Mouse (Mus musculus): Measurements from ENCODE around the gene Aak1. TPM values are rescaled to one million over a fixed set of nuclear protein-coding genes. Genes with fewer than 3 reads are reported as not detected.

Aak1 gene
- total RNA-seq, 2 experiments from 2014 or later = 5.3 to 29.7 TPM

DNA sequence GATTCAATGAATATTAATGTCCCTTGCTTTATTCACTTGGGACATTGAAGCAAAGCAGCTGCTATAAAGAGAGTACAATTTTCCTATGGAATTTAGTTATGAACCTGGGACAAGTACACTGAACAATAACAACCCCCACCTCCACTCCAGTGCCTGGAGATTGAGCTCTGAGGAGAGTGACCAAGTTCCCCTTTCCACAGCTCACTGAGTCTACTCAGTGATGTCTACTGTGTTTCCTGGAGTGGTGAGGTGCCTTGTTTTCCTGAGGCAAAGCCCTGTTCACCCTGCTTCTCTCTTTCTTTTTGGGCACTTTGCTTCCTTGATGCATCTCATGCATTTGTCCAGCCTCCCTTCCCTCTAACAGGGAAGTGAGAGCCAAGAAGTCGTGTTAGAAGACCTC lies 100.8 kb downstream of the Aak1 start:
- ATAC-seq (ENCODE audit: poor library complexity, severe bottlenecking) = no peak

DNA sequence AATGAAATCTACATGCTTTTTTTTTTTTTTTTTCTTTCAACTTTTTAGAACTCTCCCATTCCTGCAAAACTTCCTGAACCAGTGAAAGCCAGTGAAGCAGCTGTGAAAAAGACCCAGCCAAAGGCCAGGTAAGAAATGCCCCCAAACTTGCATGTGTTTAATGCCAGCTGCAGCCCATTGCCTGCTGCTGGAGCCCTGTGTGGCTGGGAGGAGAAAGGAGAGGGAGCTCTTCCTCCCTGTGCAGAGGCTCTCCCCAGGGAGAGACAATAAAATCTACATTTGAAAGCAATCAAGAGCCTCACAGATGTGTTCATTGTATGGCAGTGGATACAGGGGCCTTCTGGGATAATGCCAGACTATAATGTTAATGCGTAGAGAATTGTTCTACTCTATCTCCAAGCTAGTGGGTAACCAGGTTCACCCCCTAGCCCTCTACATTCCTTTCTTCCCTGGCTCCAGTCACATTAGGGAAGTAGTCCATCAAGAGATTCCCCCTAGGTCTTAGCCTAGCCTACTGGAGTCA lies 101.5 kb downstream of the Aak1 start:
- ATAC-seq (ENCODE audit: poor library complexity, severe bottlenecking) = no peak

DNA sequence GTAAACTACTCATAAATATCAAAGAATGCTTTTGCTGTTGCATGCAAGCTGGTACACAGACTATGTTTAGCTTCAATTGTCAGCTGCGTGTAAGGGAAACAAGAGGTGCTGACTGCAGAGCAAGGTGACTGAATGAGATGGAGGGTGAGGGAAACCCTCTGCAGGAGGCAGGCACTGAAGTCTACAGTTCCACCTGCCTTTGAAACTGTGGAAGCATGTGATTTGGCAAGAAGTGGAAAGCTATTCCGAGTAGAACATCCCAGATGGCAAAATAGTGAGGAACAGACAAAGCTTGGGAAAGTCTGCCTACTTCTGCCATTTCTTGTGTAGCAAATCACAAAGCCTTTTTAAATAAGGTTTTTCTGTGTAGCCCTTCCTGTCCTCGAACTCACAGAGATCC lies 106.4 kb downstream of the Aak1 start:
- ATAC-seq (ENCODE audit: poor library complexity, severe bottlenecking) = no peak

DNA sequence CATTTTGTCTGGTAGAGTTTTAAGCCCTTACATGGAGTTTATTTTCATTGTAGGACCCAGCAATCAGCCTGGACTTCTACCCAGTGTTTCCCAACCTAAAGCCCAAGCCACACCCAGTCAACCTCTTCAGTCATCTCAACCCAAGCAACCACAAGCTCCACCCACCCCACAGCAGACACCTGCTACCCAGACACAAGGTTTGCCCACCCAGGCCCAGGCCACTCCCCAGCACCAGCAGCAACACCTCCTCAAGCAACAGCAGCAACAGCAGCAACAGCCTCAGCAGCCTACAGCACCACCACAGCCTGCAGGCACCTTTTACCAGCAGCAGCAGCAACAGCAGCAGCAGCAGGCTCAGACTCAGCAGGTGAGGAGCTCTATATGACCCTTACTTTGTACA lies 106.9 kb downstream of the Aak1 start:
- no peak for ATAC-seq (ENCODE audit: poor library complexity, severe bottlenecking)

DNA sequence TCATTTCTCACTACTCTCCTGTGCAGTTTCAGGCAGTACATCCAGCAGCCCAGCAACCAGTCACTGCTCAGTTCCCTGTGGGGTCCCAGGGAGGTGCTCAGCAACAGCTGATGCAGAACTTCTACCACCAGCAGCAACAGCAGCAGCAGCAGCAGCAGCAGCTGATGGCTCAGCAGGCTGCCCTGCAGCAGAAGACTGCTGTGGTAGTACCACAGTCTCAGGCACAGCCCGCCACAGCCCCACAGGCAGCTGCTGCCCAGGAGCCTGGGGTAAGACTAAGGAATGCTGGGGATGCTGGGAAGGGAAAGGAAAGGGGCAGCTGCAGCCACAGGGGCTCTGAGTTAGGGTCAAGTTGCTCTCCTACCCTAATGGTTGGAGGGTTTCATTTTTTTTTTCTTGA lies 109.7 kb downstream of the Aak1 start:
- ATAC-seq (ENCODE audit: poor library complexity, severe bottlenecking) = no peak

DNA sequence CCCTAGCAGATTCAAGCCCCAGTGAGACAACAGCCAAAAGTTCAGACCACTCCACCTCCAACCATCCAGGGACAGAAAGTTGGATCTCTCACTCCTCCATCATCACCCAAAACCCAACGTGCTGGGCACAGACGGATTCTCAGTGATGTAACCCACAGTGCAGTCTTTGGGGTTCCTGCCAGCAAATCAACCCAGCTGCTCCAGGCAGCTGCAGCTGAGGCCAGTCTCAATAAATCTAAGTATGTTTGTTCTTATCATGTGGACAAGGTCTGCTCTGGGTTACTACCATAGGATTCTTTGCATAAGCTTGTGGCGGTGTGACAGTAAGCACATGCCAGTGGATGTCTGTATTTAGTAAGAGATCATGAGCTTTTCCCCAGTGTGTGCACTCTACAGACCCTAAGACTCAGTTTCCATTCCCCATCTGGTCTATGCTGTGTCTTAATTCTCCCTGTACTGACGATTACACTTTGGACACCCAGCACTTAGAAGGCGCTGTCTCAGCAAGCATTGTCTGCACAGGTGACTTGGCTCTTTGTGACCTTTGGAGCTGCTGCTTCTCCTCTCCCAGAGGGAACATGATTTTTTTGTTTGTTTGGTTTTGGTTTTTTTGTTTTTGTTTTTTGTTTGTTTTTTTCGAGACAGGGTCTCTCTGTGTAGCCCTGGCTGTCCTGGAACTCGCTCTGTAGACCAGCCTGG lies 114.8 kb downstream of the Aak1 start:
- ATAC-seq (ENCODE audit: poor library complexity, severe bottlenecking) = no peak

DNA sequence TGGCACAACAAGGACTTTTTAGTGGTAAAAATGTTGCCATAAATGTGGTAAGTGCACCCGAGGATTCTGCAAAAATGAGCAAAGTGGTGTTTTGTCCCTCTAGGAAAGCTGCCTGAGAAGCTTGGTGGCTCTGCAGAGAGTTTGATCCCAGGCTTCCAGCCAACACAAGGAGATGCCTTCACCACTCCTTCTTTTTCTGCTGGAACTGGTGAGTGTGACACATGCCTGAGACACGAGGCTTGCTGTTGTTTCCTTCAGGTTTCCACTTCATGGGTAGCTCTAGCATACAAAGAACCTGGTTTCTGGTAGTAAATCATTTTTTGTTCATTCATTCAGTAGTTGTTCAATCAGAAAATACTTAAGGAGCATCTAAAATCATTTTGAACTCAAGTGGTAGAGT lies 117.8 kb downstream of the Aak1 start:
- no peak for ATAC-seq (ENCODE audit: poor library complexity, severe bottlenecking)

DNA sequence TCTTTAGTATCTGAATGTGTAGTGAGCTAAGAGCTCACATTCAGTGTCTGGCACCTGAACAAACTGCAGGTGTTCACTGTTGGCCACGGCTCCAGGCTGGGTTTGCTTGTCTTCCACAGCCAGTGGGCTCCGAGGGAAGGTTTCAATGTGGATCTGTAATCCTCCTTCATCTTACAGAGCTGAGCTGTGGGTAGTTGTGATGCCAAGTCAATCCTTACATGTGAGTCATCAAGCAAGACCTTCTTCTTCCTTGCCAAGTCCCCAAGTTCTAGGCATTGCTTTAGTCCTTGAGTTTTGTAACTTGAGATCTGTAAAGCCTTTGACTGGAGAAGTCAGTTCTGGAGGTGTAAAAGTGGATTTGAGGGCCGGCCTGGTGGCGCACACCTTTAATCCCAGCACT lies 124.6 kb downstream of the Aak1 start:
- ATAC-seq (ENCODE audit: poor library complexity, severe bottlenecking) = no peak

DNA sequence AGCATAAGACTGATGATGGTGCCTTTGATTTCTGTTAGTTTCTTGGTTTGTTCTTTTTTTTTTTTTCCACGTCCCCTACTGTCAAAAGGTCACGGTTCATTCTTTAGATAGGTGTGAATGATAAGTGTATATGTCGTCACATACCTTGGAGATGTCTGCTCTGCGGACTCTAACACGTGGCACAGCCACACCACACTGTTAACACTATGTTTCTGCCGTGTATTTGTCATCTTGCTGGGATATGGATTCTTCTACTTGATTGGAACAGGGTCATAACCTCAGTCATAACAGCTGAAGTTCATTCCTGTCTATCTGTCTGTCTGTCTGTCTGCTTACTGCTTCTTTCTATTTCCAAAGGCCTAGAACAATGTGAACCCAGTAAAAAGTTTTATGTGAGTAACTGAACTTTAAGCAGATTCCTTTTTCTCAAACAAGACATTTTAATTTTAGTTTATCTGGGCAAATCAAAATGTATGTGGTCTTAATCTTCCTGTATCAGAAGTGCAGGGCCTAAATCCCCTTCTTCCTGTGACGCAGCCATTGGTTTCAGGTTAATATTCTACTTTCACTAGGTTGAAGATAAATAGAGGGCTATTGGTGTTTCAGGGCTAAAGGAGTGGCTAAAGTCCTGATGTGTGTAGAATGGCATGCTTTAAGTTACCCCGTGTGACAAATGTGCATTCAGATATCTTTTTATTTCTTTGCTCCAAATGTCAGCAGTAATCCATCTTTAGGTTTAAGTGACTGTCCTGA lies 129.0 kb downstream of the Aak1 start:
- no peak for ATAC-seq (ENCODE audit: poor library complexity, severe bottlenecking)

DNA sequence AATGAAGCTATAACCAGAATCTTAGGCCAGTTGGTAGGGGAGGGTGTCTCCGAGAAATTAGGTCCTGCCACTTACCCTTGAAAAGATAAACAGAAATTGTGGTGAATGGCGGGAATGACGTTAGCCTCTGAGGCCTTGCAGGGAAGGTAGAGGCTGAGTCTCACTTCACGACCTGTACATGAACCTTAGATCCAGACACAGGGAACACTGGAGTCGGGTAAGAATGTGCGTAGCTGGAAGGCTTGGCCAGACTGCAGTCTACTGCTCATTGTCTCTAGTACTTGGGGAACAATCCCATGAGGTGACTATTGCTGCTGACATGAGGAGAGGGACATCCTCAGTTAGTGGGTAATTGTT lies 129.6 kb downstream of the Aak1 start:
- no peak for ATAC-seq (ENCODE audit: poor library complexity, severe bottlenecking)

DNA sequence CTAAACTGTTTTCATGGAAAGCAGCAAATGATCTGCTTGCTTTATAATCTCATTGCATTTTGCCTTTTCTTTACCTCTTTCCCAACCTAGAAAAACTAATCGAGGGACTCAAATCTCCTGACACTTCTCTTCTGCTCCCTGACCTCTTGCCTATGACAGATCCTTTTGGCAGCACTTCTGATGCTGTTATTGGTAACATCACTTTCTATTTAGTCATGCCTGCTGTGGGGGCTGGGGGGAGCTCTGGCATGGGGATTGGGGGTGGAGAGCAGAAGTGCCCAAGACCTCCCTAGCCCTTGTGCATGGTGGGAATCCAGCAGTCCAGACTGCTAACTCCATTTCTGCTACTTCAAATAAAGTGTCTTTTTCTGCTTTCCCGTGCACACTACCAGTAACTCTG lies 131.9 kb downstream of the Aak1 start:
- no peak for ATAC-seq (ENCODE audit: poor library complexity, severe bottlenecking)

DNA sequence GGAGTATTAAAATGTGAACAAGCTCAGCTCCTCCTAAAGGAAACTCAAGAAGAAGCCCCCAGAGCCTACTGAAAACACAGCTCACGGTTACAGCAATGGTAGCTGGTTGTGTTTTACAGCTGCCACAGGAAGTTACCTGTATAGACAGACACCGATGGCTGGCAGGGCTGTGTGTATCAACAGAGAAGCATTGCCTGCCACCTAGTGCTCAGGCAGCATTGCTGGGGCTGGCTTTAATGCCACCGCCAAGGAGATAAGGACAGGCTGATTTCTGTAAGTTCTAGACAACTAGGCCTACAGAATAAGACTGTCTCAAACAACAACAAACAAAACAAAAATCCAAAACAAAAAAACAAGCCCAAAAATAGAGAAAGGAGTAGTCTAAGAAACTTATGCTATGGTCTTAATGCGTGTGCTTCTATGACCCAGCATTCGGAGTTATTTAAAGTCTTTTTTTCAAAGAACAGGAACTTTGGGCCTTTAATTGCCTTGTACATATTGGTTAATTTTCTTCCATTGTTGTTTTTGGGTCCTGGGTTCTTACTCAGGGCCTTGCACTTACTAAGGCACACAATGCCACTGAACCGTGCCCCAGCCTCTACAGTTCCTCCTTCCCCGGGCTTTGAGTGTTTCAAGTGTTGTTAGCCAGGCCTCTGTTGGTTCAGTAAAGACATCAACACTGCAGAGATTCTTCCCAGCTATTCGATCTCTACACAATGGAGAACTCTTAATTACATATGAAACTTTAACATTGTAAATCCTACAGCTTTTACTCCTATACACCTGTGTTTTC lies 136.2 kb downstream of the Aak1 start:
- no peak for ATAC-seq (ENCODE audit: poor library complexity, severe bottlenecking)

DNA sequence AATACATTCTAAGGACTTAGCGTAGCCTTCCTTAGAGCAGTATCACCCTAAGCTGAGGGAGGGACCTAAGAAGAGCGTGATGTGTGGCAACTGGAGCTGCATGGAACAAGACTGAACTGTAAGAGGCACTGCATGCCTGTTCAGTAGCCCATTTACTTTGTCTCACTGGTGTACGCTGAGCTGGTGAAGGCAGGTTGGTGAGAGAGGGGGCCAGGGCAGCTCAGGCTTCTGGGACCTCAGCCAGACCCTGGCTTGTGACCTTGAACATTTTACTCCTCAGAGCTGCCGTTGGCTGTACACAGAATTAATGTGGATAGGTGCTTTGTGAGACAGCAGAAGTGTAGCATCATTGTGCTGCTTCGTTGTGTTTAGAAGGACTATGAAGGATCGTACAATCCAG lies 140.3 kb downstream of the Aak1 start:
- ATAC-seq (ENCODE audit: poor library complexity, severe bottlenecking) = no peak

DNA sequence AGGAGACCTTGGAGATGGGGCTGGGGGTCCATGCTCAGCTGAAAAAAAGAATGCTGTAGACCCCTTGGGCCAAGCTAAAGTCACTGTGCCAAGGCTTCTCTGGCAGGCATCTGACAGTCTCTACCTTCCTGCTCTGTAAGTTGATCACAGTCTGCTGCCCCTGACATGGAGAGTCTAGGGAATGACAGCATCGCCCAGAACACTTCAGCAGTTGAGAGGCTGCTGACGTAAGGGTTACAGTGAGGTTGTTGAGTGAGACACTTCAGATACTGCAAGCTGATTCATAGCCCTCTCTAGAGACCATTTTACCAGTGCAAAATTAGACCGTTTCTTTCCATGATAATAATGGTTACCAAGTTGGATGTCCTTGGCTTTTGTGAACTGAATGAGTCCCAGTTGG lies 141.7 kb downstream of the Aak1 start:
- ATAC-seq (ENCODE audit: poor library complexity, severe bottlenecking) = no peak

DNA sequence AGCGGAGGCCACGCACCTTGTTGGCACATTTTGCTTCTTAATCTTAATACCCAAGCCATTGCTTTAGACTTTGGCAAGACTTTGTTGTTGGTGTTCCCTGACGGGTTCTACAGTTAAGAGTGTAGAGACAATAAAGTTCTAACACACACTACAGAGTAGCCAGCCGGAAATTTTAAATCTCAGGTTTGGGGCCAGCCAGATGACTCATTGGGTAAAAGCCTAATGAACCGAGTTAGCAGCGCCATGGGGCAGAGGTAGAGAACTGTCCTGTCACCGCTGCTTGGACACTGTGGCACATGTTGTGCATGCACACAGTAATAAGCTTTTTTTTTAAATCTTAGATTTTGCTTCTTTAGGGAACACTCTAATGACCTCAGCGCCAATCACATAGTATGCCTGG lies 143.0 kb downstream of the Aak1 start:
- ATAC-seq (ENCODE audit: poor library complexity, severe bottlenecking) = no peak

DNA sequence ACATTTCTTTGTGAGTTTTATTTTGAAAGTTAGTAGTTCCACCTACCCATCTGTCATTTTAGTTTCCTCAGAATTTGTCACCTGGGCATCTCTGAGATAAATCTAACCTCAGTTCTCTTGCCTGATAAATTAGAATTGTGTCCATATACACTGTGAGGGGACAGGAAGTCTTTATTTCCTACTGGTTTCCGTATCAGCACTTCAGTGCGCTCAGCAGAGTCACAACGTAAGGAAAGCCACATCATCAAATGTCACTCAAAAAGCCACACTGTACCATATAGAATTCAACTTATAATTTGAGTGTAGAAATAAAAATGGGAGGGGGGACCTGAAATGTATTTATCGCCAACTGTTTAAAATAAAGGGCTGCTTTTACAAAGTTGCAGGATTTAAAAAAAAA lies 144.9 kb downstream of the Aak1 start:
- ATAC-seq (ENCODE audit: poor library complexity, severe bottlenecking) = no peak

DNA sequence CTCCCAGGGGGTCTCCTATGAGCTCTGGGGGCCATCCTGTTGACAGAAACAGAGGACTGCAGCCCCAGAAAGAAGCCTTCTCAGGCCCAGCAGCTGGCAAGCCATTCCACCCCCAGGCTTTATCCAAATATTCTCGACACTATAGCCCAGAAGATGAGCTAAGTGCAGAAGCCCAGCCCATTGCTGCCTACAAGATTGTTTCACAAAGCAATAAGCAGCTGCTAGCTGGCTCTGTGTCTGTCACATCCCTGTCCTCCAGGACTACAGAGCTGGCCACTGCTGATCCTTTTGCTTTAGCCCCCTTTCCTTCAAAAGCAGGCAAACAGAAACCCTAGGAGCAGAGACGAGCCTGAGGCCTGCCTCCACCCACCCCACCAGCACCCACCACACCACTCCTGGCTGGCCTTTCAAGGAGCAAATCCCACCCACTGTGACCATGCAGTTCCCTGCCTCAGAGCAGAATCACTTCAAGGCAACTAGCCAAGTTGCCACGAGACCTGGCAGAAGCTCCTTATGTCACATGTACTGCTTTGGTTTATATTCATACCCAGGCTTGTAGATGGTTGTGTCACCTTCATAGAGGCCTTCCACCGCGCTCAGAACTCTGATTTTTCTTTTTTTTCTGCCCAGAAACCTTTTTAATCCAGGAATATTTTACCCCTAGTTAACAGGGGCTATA lies 147.5 kb downstream of the Aak1 start:
- no peak for ATAC-seq (ENCODE audit: poor library complexity, severe bottlenecking)

DNA sequence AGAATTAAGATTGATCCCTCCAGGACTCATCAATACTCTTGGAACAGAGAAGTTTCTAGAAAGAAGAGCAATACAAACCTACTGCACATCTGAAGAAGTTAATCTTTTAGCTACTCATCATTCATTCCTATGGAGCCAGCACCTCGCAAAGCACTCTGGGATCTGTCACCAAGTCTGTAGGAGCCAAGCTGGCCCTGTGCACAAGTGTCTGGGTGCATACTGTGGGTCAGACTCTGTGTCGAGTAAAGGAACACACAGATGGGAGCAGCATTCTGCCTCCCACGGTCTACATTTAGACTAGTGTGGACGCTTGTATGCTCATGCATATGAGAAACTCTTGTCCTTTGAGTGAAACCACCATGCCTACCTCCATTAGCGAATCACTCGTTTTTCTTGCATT lies 148.0 kb downstream of the Aak1 start:
- no peak for ATAC-seq (ENCODE audit: poor library complexity, severe bottlenecking)

DNA sequence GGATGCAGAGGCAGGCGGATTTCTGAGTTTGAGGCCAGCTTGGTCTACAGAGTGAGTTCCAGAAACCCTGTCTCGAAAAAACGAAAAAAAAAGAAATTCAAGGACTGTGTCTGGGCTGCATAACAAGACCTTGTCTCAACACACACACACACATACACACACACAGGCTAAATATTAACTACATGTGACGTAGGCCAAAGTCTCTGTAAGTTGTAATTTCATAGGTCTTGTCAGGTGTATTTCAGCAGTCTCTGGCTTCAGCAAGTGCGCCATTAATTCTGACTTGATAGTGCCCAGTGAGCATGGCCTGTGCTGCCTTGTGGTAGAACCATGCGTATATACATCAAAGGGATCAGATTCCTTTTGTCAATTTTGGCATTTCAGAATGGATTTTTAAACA lies 152.7 kb downstream of the Aak1 start:
- ATAC-seq (ENCODE audit: poor library complexity, severe bottlenecking) = no peak

DNA sequence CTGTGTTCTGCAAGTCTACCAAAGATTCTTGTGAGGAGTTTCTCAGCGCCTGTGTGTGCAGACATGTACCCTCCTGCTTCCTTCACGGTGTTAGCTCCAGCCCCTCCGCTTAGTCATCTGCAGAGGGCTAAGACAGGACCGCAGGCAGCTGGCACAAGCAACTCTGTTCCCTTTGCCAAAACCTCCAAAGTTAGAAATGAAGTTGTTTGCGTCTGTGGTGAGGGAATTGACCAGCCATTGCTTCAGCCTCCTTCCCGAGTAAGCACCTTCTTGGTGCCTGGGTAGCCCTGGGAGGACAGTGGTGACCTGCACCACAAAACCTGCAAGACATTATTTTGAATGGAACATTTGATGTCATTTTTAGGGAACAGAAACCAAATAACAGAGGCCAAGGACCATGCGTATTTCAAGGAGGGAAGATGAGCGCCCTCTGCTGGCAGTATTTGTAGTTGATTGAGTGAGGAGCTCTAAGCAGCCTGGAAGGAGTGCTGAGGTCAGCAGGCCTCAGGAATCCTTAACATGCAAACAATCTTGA lies 153.3 kb downstream of the Aak1 start:
- ATAC-seq (ENCODE audit: poor library complexity, severe bottlenecking) = peak; percentile 97

DNA sequence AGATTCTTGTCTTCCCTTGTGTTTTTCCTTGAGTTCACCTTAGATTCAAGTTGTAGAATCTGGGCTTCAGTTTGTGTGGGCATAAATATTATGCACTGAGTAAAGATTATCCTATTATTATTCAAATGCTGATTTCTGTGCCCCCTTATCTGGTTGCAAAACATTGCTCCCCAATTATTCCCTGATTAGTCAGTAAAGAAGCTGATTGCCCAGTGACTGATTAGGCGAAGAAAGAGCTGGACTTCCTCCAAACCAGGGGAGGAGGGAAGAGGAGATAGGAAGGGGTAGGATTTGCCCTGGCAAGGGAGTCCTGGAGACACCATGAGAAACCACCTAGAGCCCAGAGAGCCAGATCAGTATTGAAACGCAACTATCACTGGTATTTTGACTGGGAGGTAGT lies 154.8 kb downstream of the Aak1 start:
- ATAC-seq (ENCODE audit: poor library complexity, severe bottlenecking) = no peak
